Mouse (Mus musculus): ENCODE measurements around the gene Enpp3.

DNA sequence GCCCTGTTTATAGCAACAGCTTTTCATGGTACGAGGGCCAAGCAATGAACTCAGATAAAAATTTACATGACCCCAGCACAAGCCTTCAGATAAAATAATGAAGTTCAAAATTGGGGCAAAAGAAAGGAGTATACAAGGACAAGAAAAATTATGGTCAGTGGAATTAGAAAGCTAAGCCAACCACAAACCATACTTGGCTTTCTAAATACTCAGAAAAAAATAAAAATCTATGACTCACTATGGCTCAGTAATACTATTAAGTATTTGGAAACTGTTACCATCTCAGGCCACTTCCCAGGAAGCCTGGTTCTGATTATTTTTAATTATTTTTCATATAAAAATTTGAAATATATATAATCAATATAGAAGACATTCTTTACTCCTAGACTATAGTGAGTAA lies 19.8 kb downstream of the Enpp3 start:
- no peak for TF ChIP-seq EP300 (IDR thresholded peaks at IDR 0.05; ENCODE audit: low read depth)
- no peak for TF ChIP-seq CTCF (IDR thresholded peaks at IDR 0.05; ENCODE audit: low read depth)
